Mouse (Mus musculus): ENCODE data around the gene Nqo2. TPM values are rescaled to one million over a fixed set of nuclear protein-coding genes. Genes with fewer than 3 reads are reported as not detected.

Gene Nqo2
- total and polyA plus RNA-seq, 3 experiments, result 0.29 to 13.1 (median 11.8) TPM

- ATAC-seq (ENCODE audit: extremely low read depth, insufficient number of reproducible peaks, low FRiP score, poor library complexity, severe bottlenecking) (peak; percentile 85), DNase-seq (ENCODE audit: low spot score) (peak; percentile 85)
- Histone ChIP-seq H3K4me3 (ENCODE audit: low read depth, low read length) (peak within 1 kb of the TSS; percentile 85), H3K4me1 (ENCODE audit: insufficient read depth, low read depth, low read length) (peaks cover 20% of the 10 kb centered on the region), H3K27me3 (ENCODE audit: insufficient read depth, low read length) (no peaks in the 10 kb centered on the region), H3K9me3 (replicated peaks) (peaks cover 2% of the 10 kb centered on the region), H3K36me3 (replicated peaks) (peaks cover 36% of the 10 kb centered on the region)
- TF ChIP-seq CTCF (IDR thresholded peaks at IDR 0.05; ENCODE audit: low read depth, low read length), result no peak
- no peak for TF ChIP-seq POLR2AphosphoS5 (IDR thresholded peaks at IDR 0.05; ENCODE audit: insufficient replicate concordance, low read depth, low read length)
- no peak for TF ChIP-seq GATA1 (IDR thresholded peaks at IDR 0.05; ENCODE audit: borderline replicate concordance, low read length)
- TF ChIP-seq GATA2 (IDR thresholded peaks at IDR 0.05; ENCODE audit: borderline replicate concordance, low read depth, low read length), result no peak
- no peak for TF ChIP-seq TAL1 (conservative IDR thresholded peaks at IDR 0.05; ENCODE audit: low read depth, low read length)
Measured at GRCm38 (mm10) chr13:34037172-34038055, 72.9 kb downstream of the Nqo2 start, which contains the start of gene Bphl. TSS of gene Bphl (plus strand) at chr13:34037597.

- H3K27me3 ChIP-seq (ENCODE audit: insufficient read depth, low read length), result no peaks in the 10 kb centered on the region
- H3K36me3 ChIP-seq (replicated peaks), result peaks cover 30% of the 10 kb centered on the region
- no peak for TF ChIP-seq TAL1 (conservative IDR thresholded peaks at IDR 0.05; ENCODE audit: low read depth, low read length)
- TF ChIP-seq GATA1 (IDR thresholded peaks at IDR 0.05; ENCODE audit: borderline replicate concordance, low read length), result no peak
- TF ChIP-seq GATA2 (IDR thresholded peaks at IDR 0.05; ENCODE audit: borderline replicate concordance, low read depth, low read length), result no peak
- H3K4me3 ChIP-seq (ENCODE audit: low read depth, low read length), result peak overlapping the region; percentile 85
- peaks cover 20% of the 10 kb centered on the region for H3K4me1 ChIP-seq (ENCODE audit: insufficient read depth, low read depth, low read length)
- ATAC-seq (ENCODE audit: extremely low read depth, insufficient number of reproducible peaks, low FRiP score, poor library complexity, severe bottlenecking) (no peak), DNase-seq (ENCODE audit: low spot score) (no peak)
- peaks cover 2% of the 10 kb centered on the region for H3K9me3 ChIP-seq (replicated peaks)
Measured at GRCm38 (mm10) chr13:34038056-34038432, 73.6 kb downstream of the Nqo2 start.

Other genes with a start within 250 kb of the Nqo2 start
- not detected in 2 replicates for gene Serpinb6e, start 121.3 kb upstream of the Nqo2 start, total RNA-seq (2014; fragmentation: Nextera tagmentation)
- gene Serpinb6e, start 121.3 kb upstream of the Nqo2 start, total RNA-seq (2017), result not detected in 2 replicates
- not detected in 2 replicates for gene Serpinb6e, start 121.3 kb upstream of the Nqo2 start, polyA plus RNA-seq (2012)
- gene Serpinb6c, start 59.0 kb upstream of the Nqo2 start, total RNA-seq (2014; fragmentation: Nextera tagmentation), result not detected in 2 replicates
- gene Serpinb6c, start 59.0 kb upstream of the Nqo2 start, total RNA-seq (2017), result not detected in 2 replicates
- gene Serpinb6c, start 59.0 kb upstream of the Nqo2 start, polyA plus RNA-seq (2012), result not detected in 2 replicates
- gene Ripk1, start 37.7 kb downstream of the Nqo2 start, total RNA-seq (2014; fragmentation: Nextera tagmentation), result 27.8 and 35.0 TPM in 2 replicates
- 40.3 and 41.6 TPM in 2 replicates for gene Ripk1, start 37.7 kb downstream of the Nqo2 start, total RNA-seq (2017)
- gene Ripk1, start 37.7 kb downstream of the Nqo2 start, polyA plus RNA-seq (2012), result 6.7 and 9.7 TPM in 2 replicates
- gene Serpinb6a, start 38.1 kb downstream of the Nqo2 start, total RNA-seq (2014; fragmentation: Nextera tagmentation), result 12.1 and 22.7 TPM in 2 replicates
- 9.8 and 10.9 TPM in 2 replicates for gene Serpinb6a, start 38.1 kb downstream of the Nqo2 start, total RNA-seq (2017)
- gene Serpinb6a, start 38.1 kb downstream of the Nqo2 start, polyA plus RNA-seq (2012), result 2.1 and 3.8 TPM in 2 replicates
- 33.3 and 40.9 TPM in 2 replicates for gene Bphl, start 72.9 kb downstream of the Nqo2 start, total RNA-seq (2014; fragmentation: Nextera tagmentation)
- gene Bphl, start 72.9 kb downstream of the Nqo2 start, total RNA-seq (2017), result 30.5 and 36.7 TPM in 2 replicates
- gene Bphl, start 72.9 kb downstream of the Nqo2 start, polyA plus RNA-seq (2012), result 11.2 and 13.6 TPM in 2 replicates
- 2.5 and 4.4 TPM in 2 replicates for gene Tubb2a, start 113.3 kb downstream of the Nqo2 start, total RNA-seq (2014; fragmentation: Nextera tagmentation)
- gene Tubb2a, start 113.3 kb downstream of the Nqo2 start, total RNA-seq (2017), result 63.8 and 86.5 TPM in 2 replicates
- gene Tubb2a, start 113.3 kb downstream of the Nqo2 start, polyA plus RNA-seq (2012), result 8.5 and 16.7 TPM in 2 replicates
- 3.5 and 4.0 TPM in 2 replicates for gene Tubb2b, start 165.8 kb downstream of the Nqo2 start, total RNA-seq (2014; fragmentation: Nextera tagmentation)
- gene Tubb2b, start 165.8 kb downstream of the Nqo2 start, total RNA-seq (2017), result 9.7 and 15.9 TPM in 2 replicates
- 2.6 and 3.8 TPM in 2 replicates for gene Tubb2b, start 165.8 kb downstream of the Nqo2 start, polyA plus RNA-seq (2012)
- gene Psmg4, start 198.3 kb downstream of the Nqo2 start, total RNA-seq (2014; fragmentation: Nextera tagmentation), result 5.9 and 13.4 TPM in 2 replicates
- gene Psmg4, start 198.3 kb downstream of the Nqo2 start, total RNA-seq (2017), result 126 and 143 TPM in 2 replicates
- 22.7 and 38.1 TPM in 2 replicates for gene Psmg4, start 198.3 kb downstream of the Nqo2 start, polyA plus RNA-seq (2012)

All from G1E (cell line).